Mouse (Mus musculus): ENCODE measurements around the gene Itga1. TPM values are rescaled to one million over a fixed set of nuclear protein-coding genes. Genes with fewer than 3 reads are reported as not detected.

Gene Itga1
- polyA plus RNA-seq, 1 experiment from 2014 or later = 8.1 TPM

DNA sequence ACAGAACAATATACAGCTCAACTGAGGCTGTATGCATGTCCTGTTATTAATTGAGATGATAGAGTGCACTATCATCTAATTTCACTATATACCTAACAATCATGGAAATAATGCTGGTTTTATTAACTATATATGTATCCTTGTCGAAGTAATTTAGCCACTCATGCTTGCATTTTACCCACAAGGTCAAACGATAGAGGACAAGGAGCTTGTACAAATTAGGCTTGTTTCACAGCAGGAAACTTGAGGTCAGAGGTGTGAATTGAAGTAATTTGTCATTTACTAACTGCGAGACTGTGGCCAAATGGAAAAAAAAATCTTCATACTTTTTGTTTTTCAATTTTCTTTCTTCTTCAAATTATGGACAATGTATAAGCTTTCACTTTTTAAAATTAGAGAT, 3.5 kb downstream of the Itga1 start:
- no peak overlapping the region for H3K4me3 ChIP-seq (replicated peaks)
- WGBS = 76% methylated on average over 3 of the region's 3 CpGs
- H3K27ac ChIP-seq (replicated peaks) = no peak overlapping the region
- no peak overlapping the region for H3K4me2 ChIP-seq (replicated peaks)
- H3K4me1 ChIP-seq = peaks cover 5% of the 10 kb centered on the region; the same call in 1 of the 2 replicates
- ATAC-seq (ENCODE audit: insufficient number of reproducible peaks, low FRiP score, low TSS enrichment, low read depth) = no peak
- no peaks in the 10 kb centered on the region for H3K36me3 ChIP-seq
- H3K9ac ChIP-seq = no peak overlapping the region
- H3K9me3 ChIP-seq (replicated peaks) = no peaks in the 10 kb centered on the region
- no peaks in the 10 kb centered on the region for H3K27me3 ChIP-seq

DNA sequence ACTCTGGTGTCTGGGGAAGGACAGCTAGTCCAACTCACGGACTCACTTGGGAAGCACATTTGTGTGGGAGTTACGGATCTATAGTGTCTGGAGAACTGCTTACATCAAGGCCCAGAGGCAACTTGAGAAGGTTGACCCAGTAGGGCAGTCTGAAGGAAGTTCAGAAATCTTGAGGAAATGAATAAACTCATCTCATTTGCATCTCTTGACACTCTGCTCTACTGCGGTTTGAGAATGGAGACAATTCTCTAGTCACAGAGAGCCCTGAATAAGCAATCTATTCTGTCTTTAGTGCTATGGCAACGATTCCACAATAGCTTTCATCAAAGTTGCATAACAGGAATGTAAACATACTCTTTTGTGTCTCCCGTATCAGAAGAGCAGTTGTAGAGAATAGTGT, 4.8 kb downstream of the Itga1 start:
- H3K9ac ChIP-seq = no peak overlapping the region
- WGBS = 64% methylated on average over 5 of the region's 5 CpGs
- H3K27me3 ChIP-seq = no peaks in the 10 kb centered on the region
- no peak overlapping the region for H3K27ac ChIP-seq (replicated peaks)
- peaks cover 5% of the 10 kb centered on the region; the same call in 1 of the 2 replicates for H3K4me1 ChIP-seq
- H3K36me3 ChIP-seq = no peaks in the 10 kb centered on the region
- no peaks in the 10 kb centered on the region for H3K9me3 ChIP-seq (replicated peaks)
- H3K4me3 ChIP-seq (replicated peaks) = no peak overlapping the region
- H3K4me2 ChIP-seq (replicated peaks) = no peak overlapping the region
- no peak for ATAC-seq (ENCODE audit: insufficient number of reproducible peaks, low FRiP score, low TSS enrichment, low read depth)

DNA sequence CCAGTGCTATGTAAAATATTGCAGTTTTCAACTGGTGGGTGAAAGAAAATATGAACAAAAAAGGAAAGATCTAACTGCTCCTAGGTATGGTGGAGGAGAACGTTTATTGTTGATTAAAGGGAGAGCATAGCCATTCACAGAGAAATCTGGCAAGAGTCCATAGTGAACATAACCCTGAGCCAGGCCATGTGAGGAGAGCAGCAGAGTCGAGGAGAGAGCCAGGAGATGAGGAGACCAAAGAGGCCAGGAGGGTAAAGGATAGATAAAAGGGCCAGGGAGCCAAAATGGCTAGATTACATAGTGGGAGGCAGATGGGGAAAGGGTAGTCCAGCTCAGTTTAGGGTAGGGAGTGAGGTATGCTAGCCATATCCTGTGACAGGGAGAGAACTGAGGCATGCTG, 5.5 kb downstream of the Itga1 start:
- WGBS = 51% methylated on average over 2 of the region's 2 CpGs
- H3K9me3 ChIP-seq (replicated peaks) = no peaks in the 10 kb centered on the region
- no peak for ATAC-seq (ENCODE audit: insufficient number of reproducible peaks, low FRiP score, low TSS enrichment, low read depth)

DNA sequence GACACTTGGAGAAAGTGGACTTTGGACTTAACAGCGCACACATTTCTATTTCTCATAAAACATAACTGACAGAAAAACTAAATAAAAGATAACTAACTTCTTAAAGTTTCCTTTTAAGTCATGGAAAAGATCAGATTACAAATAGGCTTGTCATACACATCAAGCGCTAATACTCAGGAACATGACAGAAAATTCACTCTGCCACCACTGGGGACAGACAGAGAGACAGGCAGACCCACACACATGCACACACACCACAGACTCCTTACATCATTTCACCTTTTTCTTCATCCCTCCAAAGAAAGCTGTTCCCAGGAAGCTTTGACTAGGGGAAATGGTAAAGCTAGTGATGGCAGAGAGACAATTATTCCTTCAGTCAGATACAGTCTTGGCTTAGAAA, 6.4 kb downstream of the Itga1 start:
- H3K27me3 ChIP-seq = no peaks in the 10 kb centered on the region
- 78% methylated on average over 2 of the region's 2 CpGs for WGBS
- no peaks in the 10 kb centered on the region for H3K9me3 ChIP-seq (replicated peaks)
- no peaks in the 10 kb centered on the region for H3K36me3 ChIP-seq
- no peak overlapping the region for H3K4me3 ChIP-seq (replicated peaks)
- ATAC-seq (ENCODE audit: insufficient number of reproducible peaks, low FRiP score, low TSS enrichment, low read depth) = no peak
- H3K4me2 ChIP-seq (replicated peaks) = no peak overlapping the region
- no peak overlapping the region for H3K27ac ChIP-seq (replicated peaks)
- H3K9ac ChIP-seq = no peak overlapping the region
- no peaks in the 10 kb centered on the region for H3K4me1 ChIP-seq

More for the DNA sequence above, 5.5 kb downstream of the Itga1 start:
- Histone ChIP-seq H3K27ac (replicated peaks) (no peak overlapping the region), H3K4me1 (peaks cover 1% of the 10 kb centered on the region; the same call in 1 of the 2 replicates), H3K9ac (no peak overlapping the region), H3K4me2 (replicated peaks) (no peak overlapping the region), H3K4me3 (replicated peaks) (no peak overlapping the region), H3K27me3 (no peaks in the 10 kb centered on the region), H3K36me3 (no peaks in the 10 kb centered on the region)

DNA sequence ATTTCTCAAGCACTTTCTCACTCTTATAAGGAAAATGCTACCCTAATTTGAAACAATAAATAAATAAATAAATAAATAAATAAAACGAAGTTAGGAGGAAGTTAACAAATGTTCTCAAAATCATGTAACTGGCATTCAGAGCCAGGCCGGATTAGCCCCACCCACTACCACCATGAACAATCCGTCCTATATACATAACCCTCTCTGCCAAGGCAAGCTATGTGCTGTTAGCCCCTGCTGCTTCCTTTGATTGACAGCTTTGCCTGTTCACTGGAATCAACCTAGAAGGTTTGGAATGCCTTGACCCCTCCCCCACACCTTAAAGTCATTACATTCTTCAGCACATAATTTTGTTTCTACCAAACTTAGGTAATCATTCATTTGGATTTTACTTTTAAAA, 10.3 kb downstream of the Itga1 start:
- ATAC-seq (ENCODE audit: insufficient number of reproducible peaks, low FRiP score, low TSS enrichment, low read depth) = no peak
- Histone ChIP-seq H3K4me2 (replicated peaks) (no peak overlapping the region), H3K4me3 (replicated peaks) (no peak overlapping the region), H3K36me3 (peaks cover 17% of the 10 kb centered on the region), H3K27me3 (no peaks in the 10 kb centered on the region), H3K9me3 (replicated peaks) (no peaks in the 10 kb centered on the region), H3K27ac (replicated peaks) (no peak overlapping the region), H3K4me1 (peaks cover 12% of the 10 kb centered on the region), H3K9ac (no peak overlapping the region)
- 71% methylated on average over 3 of the region's 3 CpGs for WGBS

DNA sequence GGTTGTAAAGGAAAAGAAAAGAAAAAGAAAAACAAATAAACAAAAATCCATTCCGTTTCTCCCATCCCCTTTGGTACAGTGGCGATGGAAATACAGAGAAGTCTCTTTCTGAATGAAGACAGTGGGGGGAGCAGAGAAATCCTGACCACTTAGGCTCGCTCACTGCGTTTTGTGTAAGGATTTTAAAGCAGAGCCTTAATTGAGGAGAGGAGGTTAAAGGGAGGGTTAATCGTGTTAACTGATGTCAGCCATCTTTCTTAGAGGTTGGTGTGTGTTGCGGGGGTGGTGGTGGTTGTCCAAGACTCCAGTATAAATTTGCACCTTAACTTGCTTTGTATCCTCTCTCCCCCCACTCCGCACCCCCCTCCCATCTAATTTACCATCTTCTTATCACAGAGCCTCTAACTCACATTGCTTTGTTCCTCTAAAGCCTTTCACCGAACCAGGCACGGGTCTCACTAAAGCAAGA, 10.8 kb downstream of the Itga1 start:
- Histone ChIP-seq H3K4me1 (peaks cover 12% of the 10 kb centered on the region), H3K27me3 (no peaks in the 10 kb centered on the region), H3K36me3 (peaks cover 19% of the 10 kb centered on the region), H3K4me2 (replicated peaks) (peak overlapping the region; percentile 91), H3K27ac (replicated peaks) (peak overlapping the region; percentile 94; the same call in 1 of the 2 replicates), H3K4me3 (replicated peaks) (peak overlapping the region; percentile 65), H3K9me3 (replicated peaks) (no peaks in the 10 kb centered on the region), H3K9ac (peak overlapping the region; percentile 69; the same call in 1 of the 2 replicates)
- no peak for ATAC-seq (ENCODE audit: insufficient number of reproducible peaks, low FRiP score, low TSS enrichment, low read depth)
- 50% methylated on average over 9 of the region's 9 CpGs for WGBS

DNA sequence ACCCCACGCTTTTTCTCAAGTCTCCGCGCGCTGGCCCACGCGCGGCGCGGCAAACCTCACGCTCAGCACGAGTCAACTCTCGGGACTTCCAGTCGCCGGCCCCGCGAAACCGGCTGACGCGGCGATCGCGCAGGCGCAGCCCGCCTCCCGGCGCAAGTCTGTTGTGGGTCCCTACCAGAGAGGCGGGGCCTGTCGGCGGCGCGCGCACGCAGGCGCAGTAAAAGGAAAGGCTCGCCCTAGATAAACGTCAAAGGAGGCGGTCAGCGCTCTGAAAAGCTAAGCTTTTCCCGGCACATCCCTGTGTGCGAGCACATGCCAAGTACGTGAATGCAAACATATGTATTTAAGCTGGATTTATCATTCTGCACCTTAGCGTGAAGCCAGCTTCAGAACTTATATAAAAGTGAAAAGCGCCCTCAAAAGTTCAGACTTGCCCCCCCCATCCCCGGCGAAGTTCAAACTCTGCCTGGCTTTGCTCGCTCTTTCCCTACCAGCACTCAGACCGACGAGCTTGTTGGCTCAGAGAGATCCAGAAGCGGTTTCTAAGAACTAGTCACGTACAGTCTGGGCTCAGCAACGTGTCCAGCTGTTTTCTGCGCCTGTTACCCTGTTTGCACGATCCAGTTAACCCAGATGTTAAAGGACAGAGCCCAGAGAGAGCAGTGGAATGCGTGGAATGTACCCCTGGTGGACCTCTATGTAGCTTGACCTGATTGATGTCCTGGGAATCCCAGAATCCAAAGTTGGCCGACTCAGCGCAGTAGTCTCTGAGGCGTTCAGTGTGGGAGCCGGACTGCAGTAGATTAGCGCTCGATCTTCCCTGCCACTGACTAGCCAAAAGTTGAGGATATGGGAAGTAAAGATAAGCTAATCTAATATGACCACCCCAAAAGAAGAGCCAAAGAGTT, 11.4 kb downstream of the Itga1 start, which contains the start of gene Pelo:
Gene Pelo, minus strand, starts transcription at position 118 of the 908 bp plus-strand sequence.
- Histone ChIP-seq H3K4me1 (peaks cover 12% of the 10 kb centered on the region), H3K9ac (peak within 1 kb of the TSS; percentile 69), H3K36me3 (peaks cover 19% of the 10 kb centered on the region), H3K27ac (replicated peaks) (peak within 1 kb of the TSS; percentile 94), H3K4me3 (replicated peaks) (peak within 1 kb of the TSS; percentile 65), H3K27me3 (no peaks in the 10 kb centered on the region), H3K4me2 (replicated peaks) (peak within 1 kb of the TSS; percentile 91), H3K9me3 (replicated peaks) (no peaks in the 10 kb centered on the region)
- peak; percentile 94 for ATAC-seq (ENCODE audit: insufficient number of reproducible peaks, low FRiP score, low TSS enrichment, low read depth)
- WGBS = under 1% methylated on average over 60 of the region's 60 CpGs

DNA sequence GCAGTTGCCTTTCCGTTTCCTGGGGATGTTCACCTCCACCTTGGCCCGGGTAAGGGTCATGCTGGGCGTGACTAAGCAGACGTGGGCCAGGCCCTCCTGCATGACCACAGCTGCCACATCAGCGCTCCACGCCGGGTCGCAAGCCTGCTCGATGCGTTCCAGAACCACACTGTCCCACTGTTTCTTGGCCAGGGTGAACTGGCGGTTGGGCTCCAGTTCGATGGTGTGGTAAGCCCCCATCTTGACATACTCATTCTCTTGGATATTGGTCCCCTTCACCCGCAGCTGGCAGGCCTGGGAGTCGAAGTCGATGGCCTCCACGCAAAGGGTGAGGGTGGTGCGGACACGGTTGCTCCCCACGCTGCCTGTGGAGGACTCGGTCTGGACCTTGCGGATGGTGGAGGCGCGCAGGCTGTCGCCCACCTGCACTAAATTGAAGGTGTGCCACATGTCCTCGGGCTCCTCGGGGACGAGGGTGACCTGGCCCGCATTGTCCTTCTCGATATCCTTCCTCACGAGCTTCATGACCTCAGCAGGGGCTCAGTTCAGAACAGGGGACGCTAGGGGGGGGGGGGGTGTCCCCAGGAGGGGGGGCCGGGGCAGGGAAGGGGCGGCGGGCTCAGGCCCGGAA, 12.3 kb downstream of the Itga1 start:
- 8% methylated on average over 34 of the region's 35 CpGs for WGBS
- H3K9me3 ChIP-seq (replicated peaks) = no peaks in the 10 kb centered on the region
- H3K4me1 ChIP-seq = peaks cover 12% of the 10 kb centered on the region
- peaks cover 19% of the 10 kb centered on the region for H3K36me3 ChIP-seq
- no peaks in the 10 kb centered on the region for H3K27me3 ChIP-seq
- peak overlapping the region; percentile 91 for H3K4me2 ChIP-seq (replicated peaks)
- ATAC-seq (ENCODE audit: insufficient number of reproducible peaks, low FRiP score, low TSS enrichment, low read depth) = peak; percentile 34
- H3K9ac ChIP-seq = peak overlapping the region; percentile 69
- peak overlapping the region; percentile 94; the same call in 1 of the 2 replicates for H3K27ac ChIP-seq (replicated peaks)
- H3K4me3 ChIP-seq (replicated peaks) = peak overlapping the region; percentile 65

DNA sequence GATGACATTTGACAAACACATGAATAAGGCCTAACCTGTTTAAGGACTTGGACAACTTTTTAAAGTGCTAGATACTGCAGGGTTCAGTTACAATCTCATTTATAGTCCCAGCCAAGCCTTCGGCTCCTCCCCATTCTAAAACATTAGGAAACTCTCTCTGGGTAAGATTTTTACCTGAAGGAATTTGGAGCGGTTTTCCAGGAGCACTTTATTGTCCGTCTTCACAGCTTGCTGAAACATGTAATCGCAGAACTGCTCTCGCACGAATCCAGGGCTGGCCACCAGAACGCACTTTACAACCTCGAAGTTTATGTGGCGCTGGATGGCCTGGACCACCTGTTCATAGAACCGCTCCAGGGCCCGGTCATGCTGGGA, 12.8 kb downstream of the Itga1 start:
- H3K4me1 ChIP-seq = peaks cover 12% of the 10 kb centered on the region
- H3K9me3 ChIP-seq (replicated peaks) = no peaks in the 10 kb centered on the region
- WGBS = 61% methylated on average over 11 of the region's 11 CpGs
- 0 out of 2 replicates have a peak overlapping the region, but pooled peaks have one; percentile 11 for H3K27ac ChIP-seq (replicated peaks)
- peak overlapping the region; percentile 69; the same call in 1 of the 2 replicates for H3K9ac ChIP-seq
- ATAC-seq (ENCODE audit: insufficient number of reproducible peaks, low FRiP score, low TSS enrichment, low read depth) = no peak
- H3K36me3 ChIP-seq = peaks cover 19% of the 10 kb centered on the region
- no peaks in the 10 kb centered on the region for H3K27me3 ChIP-seq
- peak overlapping the region; percentile 91 for H3K4me2 ChIP-seq (replicated peaks)
- H3K4me3 ChIP-seq (replicated peaks) = peak overlapping the region; percentile 65

DNA sequence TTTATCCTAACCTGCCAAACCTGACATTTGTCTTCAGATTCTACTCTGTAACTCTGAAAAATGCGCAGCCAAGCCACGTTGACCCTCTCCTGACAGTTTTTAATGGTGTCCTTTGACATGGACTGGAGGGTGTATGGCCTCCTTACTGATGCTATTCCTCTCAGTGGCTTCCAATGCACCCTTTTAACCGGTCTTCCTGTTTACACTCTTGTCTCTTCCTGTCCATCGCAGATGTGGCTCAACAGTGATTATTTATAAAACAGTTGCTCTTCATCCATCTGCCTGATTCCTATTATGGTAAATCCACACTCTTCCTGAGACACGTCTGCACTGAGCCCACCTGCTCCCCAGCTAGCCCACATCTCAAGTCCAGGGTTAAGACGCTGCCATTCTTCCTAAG, 15.8 kb downstream of the Itga1 start:
- no peak for ATAC-seq (ENCODE audit: insufficient number of reproducible peaks, low FRiP score, low TSS enrichment, low read depth)
- Histone ChIP-seq H3K4me2 (replicated peaks) (no peak overlapping the region), H3K36me3 (peaks cover 19% of the 10 kb centered on the region), H3K9ac (no peak overlapping the region), H3K27ac (replicated peaks) (no peak overlapping the region), H3K9me3 (replicated peaks) (no peaks in the 10 kb centered on the region), H3K27me3 (no peaks in the 10 kb centered on the region), H3K4me3 (replicated peaks) (no peak overlapping the region), H3K4me1 (peaks cover 12% of the 10 kb centered on the region)
- WGBS = 83% methylated on average over 6 of the region's 6 CpGs

DNA sequence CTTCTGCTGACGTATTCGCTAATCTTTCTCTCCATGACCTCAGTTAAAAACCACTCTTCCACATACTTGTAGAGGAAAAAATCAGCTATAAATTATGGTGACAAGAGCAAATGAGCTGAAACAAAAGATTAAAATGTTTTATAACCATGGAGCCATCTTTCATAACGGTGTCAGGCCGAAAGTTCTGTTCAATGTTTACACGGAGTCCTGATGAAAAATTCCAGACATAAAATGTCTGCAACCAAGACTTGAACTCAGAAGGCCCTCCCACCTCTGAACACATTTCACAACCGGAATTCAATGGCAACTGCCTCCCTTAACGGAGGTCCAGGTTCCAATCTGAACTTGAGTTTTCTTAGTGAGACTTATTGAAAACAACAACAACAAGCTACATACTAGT, 19.4 kb downstream of the Itga1 start:
- Histone ChIP-seq H3K27me3 (no peaks in the 10 kb centered on the region), H3K4me2 (replicated peaks) (no peak overlapping the region), H3K4me3 (replicated peaks) (no peak overlapping the region), H3K9ac (no peak overlapping the region), H3K36me3 (peaks cover 6% of the 10 kb centered on the region), H3K9me3 (replicated peaks) (no peaks in the 10 kb centered on the region), H3K27ac (replicated peaks) (no peak overlapping the region), H3K4me1 (no peaks in the 10 kb centered on the region)
- ATAC-seq (ENCODE audit: insufficient number of reproducible peaks, low FRiP score, low TSS enrichment, low read depth) = no peak
- 86% methylated on average over 7 of the region's 7 CpGs for WGBS
